Mouse (Mus musculus): ENCODE results near the gene Gm42906. TPM values are rescaled to one million over a fixed set of nuclear protein-coding genes. Genes with fewer than 3 reads are reported as not detected.

Gm42906 gene
- polyA plus RNA-seq, 1 experiment from 2014 or later = not detected

- no peak for ATAC-seq
- no peaks in the 10 kb centered on the region for H3K36me3 ChIP-seq
- no peaks in the 10 kb centered on the region for H3K4me1 ChIP-seq (replicated peaks)
- no peaks in the 10 kb centered on the region for H3K27me3 ChIP-seq (replicated peaks)
- H3K9ac ChIP-seq = no peak overlapping the region
- no peaks in the 10 kb centered on the region for H3K9me3 ChIP-seq
- no peak overlapping the region for H3K27ac ChIP-seq
- WGBS = 82% methylated on average over 2 of the region's 2 CpGs
- H3K4me2 ChIP-seq (replicated peaks) = no peak overlapping the region
- H3K4me3 ChIP-seq (replicated peaks) = no peak overlapping the region
Measured at GRCm38 (mm10) chr5:151379896-151380295, 48.1 kb downstream of the Gm42906 start.

- H3K9me3 ChIP-seq = no peaks in the 10 kb centered on the region
- WGBS = 84% methylated on average over 2 of the region's 2 CpGs
- H3K9ac ChIP-seq = no peak overlapping the region
- H3K4me2 ChIP-seq (replicated peaks) = no peak overlapping the region
- no peak for ATAC-seq
- no peaks in the 10 kb centered on the region for H3K4me1 ChIP-seq (replicated peaks)
- no peaks in the 10 kb centered on the region for H3K27me3 ChIP-seq (replicated peaks)
- no peak overlapping the region for H3K27ac ChIP-seq
- no peak overlapping the region for H3K4me3 ChIP-seq (replicated peaks)
- H3K36me3 ChIP-seq = no peaks in the 10 kb centered on the region
Measured at GRCm38 (mm10) chr5:151379210-151379609, 48.8 kb downstream of the Gm42906 start.

GRCm38 (mm10) chr5:151376931-151377330 is 51.0 kb downstream of the Gm42906 start:
- Histone ChIP-seq H3K4me1 (replicated peaks) (no peaks in the 10 kb centered on the region), H3K4me2 (replicated peaks) (no peak overlapping the region), H3K27ac (no peak overlapping the region), H3K36me3 (no peaks in the 10 kb centered on the region), H3K9me3 (no peaks in the 10 kb centered on the region), H3K9ac (no peak overlapping the region), H3K27me3 (replicated peaks) (no peaks in the 10 kb centered on the region), H3K4me3 (replicated peaks) (no peak overlapping the region)
- WGBS = 67% methylated on average over 4 of the region's 4 CpGs
- no peak for ATAC-seq

- H3K36me3 ChIP-seq = no peaks in the 10 kb centered on the region
- H3K4me1 ChIP-seq (replicated peaks) = no peaks in the 10 kb centered on the region
- no peak for ATAC-seq
- 55% methylated on average over 2 of the region's 2 CpGs for WGBS
- H3K9me3 ChIP-seq = no peaks in the 10 kb centered on the region
- no peak overlapping the region for H3K27ac ChIP-seq
- H3K4me3 ChIP-seq (replicated peaks) = no peak overlapping the region
- no peaks in the 10 kb centered on the region for H3K27me3 ChIP-seq (replicated peaks)
- no peak overlapping the region for H3K9ac ChIP-seq
- no peak overlapping the region for H3K4me2 ChIP-seq (replicated peaks)
Measured at GRCm38 (mm10) chr5:151374825-151375224, 53.1 kb downstream of the Gm42906 start.

- Histone ChIP-seq H3K27ac (no peak overlapping the region), H3K4me1 (replicated peaks) (no peaks in the 10 kb centered on the region), H3K27me3 (replicated peaks) (no peaks in the 10 kb centered on the region), H3K36me3 (no peaks in the 10 kb centered on the region), H3K9ac (no peak overlapping the region), H3K4me3 (replicated peaks) (no peak overlapping the region), H3K9me3 (no peaks in the 10 kb centered on the region), H3K4me2 (replicated peaks) (no peak overlapping the region)
- no peak for ATAC-seq
- 86% methylated on average over 2 of the region's 2 CpGs for WGBS
Measured at GRCm38 (mm10) chr5:151371130-151371529, 56.8 kb downstream of the Gm42906 start.

- Histone ChIP-seq H3K9ac (peak overlapping the region; percentile 59), H3K4me3 (replicated peaks) (peak overlapping the region; percentile 45), H3K4me1 (replicated peaks) (no peaks in the 10 kb centered on the region), H3K27ac (peak overlapping the region; percentile 98), H3K4me2 (replicated peaks) (peak overlapping the region; percentile 70), H3K36me3 (no peaks in the 10 kb centered on the region), H3K27me3 (replicated peaks) (no peaks in the 10 kb centered on the region), H3K9me3 (no peaks in the 10 kb centered on the region)
- no peak for ATAC-seq
- WGBS = 39% methylated on average over 5 of the region's 5 CpGs
Measured at GRCm38 (mm10) chr5:151369306-151369721, 58.6 kb downstream of the Gm42906 start.

GRCm38 (mm10) chr5:151368395-151369190 is 59.4 kb downstream of the Gm42906 start:
- H3K9me3 ChIP-seq = no peaks in the 10 kb centered on the region
- ATAC-seq = peak; percentile 99
- no peaks in the 10 kb centered on the region for H3K27me3 ChIP-seq (replicated peaks)
- H3K9ac ChIP-seq = peak overlapping the region; percentile 59
- H3K27ac ChIP-seq = peak overlapping the region; percentile 98
- H3K36me3 ChIP-seq = no peaks in the 10 kb centered on the region
- H3K4me1 ChIP-seq (replicated peaks) = no peaks in the 10 kb centered on the region
- under 1% methylated on average over 75 of the region's 75 CpGs for WGBS
- peak overlapping the region; percentile 70 for H3K4me2 ChIP-seq (replicated peaks)
- peak overlapping the region; percentile 47 for H3K4me3 ChIP-seq (replicated peaks)

- no peaks in the 10 kb centered on the region for H3K4me1 ChIP-seq (replicated peaks)
- peak overlapping the region; percentile 98 for H3K27ac ChIP-seq
- H3K27me3 ChIP-seq (replicated peaks) = no peaks in the 10 kb centered on the region
- H3K9ac ChIP-seq = peak overlapping the region; percentile 51
- H3K4me2 ChIP-seq (replicated peaks) = peak overlapping the region; percentile 70
- 3% methylated on average over 16 of the region's 16 CpGs for WGBS
- ATAC-seq = peak; percentile 32
- no peaks in the 10 kb centered on the region for H3K9me3 ChIP-seq
- no peaks in the 10 kb centered on the region for H3K36me3 ChIP-seq
- peak overlapping the region; percentile 47 for H3K4me3 ChIP-seq (replicated peaks)
Measured at GRCm38 (mm10) chr5:151367881-151368394, 60.0 kb downstream of the Gm42906 start.

- no peak for ATAC-seq
- WGBS = 71% methylated on average over 1 of the region's 1 CpGs
- Histone ChIP-seq H3K4me2 (replicated peaks) (peak overlapping the region; percentile 70), H3K9ac (no peak overlapping the region), H3K4me1 (replicated peaks) (no peaks in the 10 kb centered on the region), H3K27ac (peak overlapping the region; percentile 98; the same call in 1 of the 2 replicates), H3K9me3 (no peaks in the 10 kb centered on the region), H3K4me3 (replicated peaks) (peak overlapping the region; percentile 47; the same call in 1 of the 2 replicates), H3K27me3 (replicated peaks) (no peaks in the 10 kb centered on the region), H3K36me3 (no peaks in the 10 kb centered on the region)
Measured at GRCm38 (mm10) chr5:151367317-151367716, 60.6 kb downstream of the Gm42906 start.

- H3K27ac ChIP-seq = no peak overlapping the region
- H3K4me1 ChIP-seq (replicated peaks) = no peaks in the 10 kb centered on the region
- no peak overlapping the region for H3K4me2 ChIP-seq (replicated peaks)
- H3K27me3 ChIP-seq (replicated peaks) = no peaks in the 10 kb centered on the region
- H3K4me3 ChIP-seq (replicated peaks) = no peak overlapping the region
- no peak for ATAC-seq
- H3K9me3 ChIP-seq = no peaks in the 10 kb centered on the region
- no peak overlapping the region for H3K9ac ChIP-seq
- WGBS = 84% methylated on average over 3 of the region's 3 CpGs
- no peaks in the 10 kb centered on the region for H3K36me3 ChIP-seq
Measured at GRCm38 (mm10) chr5:151363343-151364000, 64.5 kb downstream of the Gm42906 start.

GRCm38 (mm10) chr5:151349616-151350015 is 78.3 kb downstream of the Gm42906 start:
- Histone ChIP-seq H3K4me3 (replicated peaks) (no peak overlapping the region), H3K9me3 (no peaks in the 10 kb centered on the region), H3K27me3 (replicated peaks) (no peaks in the 10 kb centered on the region), H3K9ac (no peak overlapping the region), H3K4me2 (replicated peaks) (no peak overlapping the region), H3K36me3 (no peaks in the 10 kb centered on the region), H3K27ac (no peak overlapping the region), H3K4me1 (replicated peaks) (no peaks in the 10 kb centered on the region)
- 69% methylated on average over 1 of the region's 1 CpGs for WGBS
- ATAC-seq = no peak

- Histone ChIP-seq H3K9me3 (no peaks in the 10 kb centered on the region), H3K4me3 (replicated peaks) (no peak overlapping the region)
- WGBS = 74% methylated on average over 3 of the region's 3 CpGs
Measured at GRCm38 (mm10) chr5:151348418-151348817, 79.5 kb downstream of the Gm42906 start.

More at GRCm38 (mm10) chr5:151348418-151348817, 79.5 kb downstream of the Gm42906 start:
- no peaks in the 10 kb centered on the region for H3K27me3 ChIP-seq (replicated peaks)
- H3K4me1 ChIP-seq (replicated peaks) = no peaks in the 10 kb centered on the region
- no peaks in the 10 kb centered on the region for H3K36me3 ChIP-seq
- no peak overlapping the region for H3K9ac ChIP-seq
- ATAC-seq = no peak
- H3K4me2 ChIP-seq (replicated peaks) = no peak overlapping the region
- no peak overlapping the region for H3K27ac ChIP-seq

Data from intestine, embryonic 15.5 days (tissue).